Mouse (Mus musculus) brain, embryonic 14.5 days (tissue): ENCODE results near the gene Tm9sf4.

Experiments used
- CTCF ChIP-seq: fragments of 200-500 bp; IDR thresholded peaks from 2 replicates; pipeline ENCODE4 v1.5.1; 2012; ENCODE audit warnings: inconsistent platforms, mild to moderate bottlenecking, moderate library complexity, borderline replicate concordance; ENCODE audit not compliant: insufficient read depth, insufficient read length; ENCODE audit errors: extremely low read depth
- POLR2A ChIP-seq: fragments of 200-500 bp; IDR thresholded peaks from 2 replicates; pipeline ENCODE4 v1.6.1; 2012; ENCODE audit warnings: mild to moderate bottlenecking, inconsistent platforms, borderline replicate concordance; ENCODE audit not compliant: poor library complexity, insufficient read depth, insufficient read length, severe bottlenecking; ENCODE audit errors: extremely low read depth

DNA sequence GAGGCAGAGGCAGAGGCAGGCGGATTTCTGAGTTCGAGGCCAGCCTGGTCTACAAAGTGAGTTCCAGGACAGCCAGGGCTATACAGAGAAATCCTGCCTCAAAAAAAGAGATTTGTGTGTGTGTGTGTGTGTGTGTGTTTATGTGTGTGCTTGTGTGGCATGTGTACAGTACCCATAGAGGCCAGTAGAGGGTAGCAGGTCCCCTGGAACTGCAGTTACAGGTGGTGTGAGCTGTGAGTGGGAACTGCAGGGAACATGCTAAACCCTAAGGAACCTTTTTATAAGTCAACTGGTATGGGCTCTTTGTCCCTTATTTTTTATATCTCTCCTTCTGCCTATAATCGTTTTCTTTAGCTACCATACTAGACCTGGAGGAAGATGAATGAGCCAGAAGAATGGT is 3.8 kb upstream of the Tm9sf4 start:
- TF ChIP-seq POLR2A (no peak), CTCF (peak; percentile 7; the same call in 1 of the 2 replicates)
